Mouse (Mus musculus): ENCODE data around the gene Myo5c. TPM values are rescaled to one million over a fixed set of nuclear protein-coding genes. Genes with fewer than 3 reads are reported as not detected.
A peak's percentile ranks its signal among the peaks of the same experiment; 100 is the strongest.

Myo5c gene
- polyA plus RNA-seq, 1 experiment from 2014 or later, result 0.50 TPM

GRCm38 (mm10) chr9:75221420-75222287, 10.2 kb upstream of the Myo5c start:
- no peak overlapping the region for H3K27ac ChIP-seq
- no peak overlapping the region for H3K4me2 ChIP-seq (replicated peaks)
- no peak overlapping the region for H3K4me3 ChIP-seq (replicated peaks)
- no peaks in the 10 kb centered on the region for H3K9me3 ChIP-seq
- H3K36me3 ChIP-seq, result peaks cover 33% of the 10 kb centered on the region
- ATAC-seq, result peak; percentile 65
- 75% methylated on average over 10 of the region's 10 CpGs for WGBS
- no peaks in the 10 kb centered on the region for H3K27me3 ChIP-seq
- H3K4me1 ChIP-seq (replicated peaks), result no peaks in the 10 kb centered on the region
- no peak overlapping the region for H3K9ac ChIP-seq (replicated peaks)

GRCm38 (mm10) chr9:75232860-75233259, 1.0 kb downstream of the Myo5c start:
- ATAC-seq, result no peak

GRCm38 (mm10) chr9:75234271-75234741, 2.5 kb downstream of the Myo5c start:
- Histone ChIP-seq H3K27me3 (peaks cover 42% of the 10 kb centered on the region), H3K27ac (no peak overlapping the region), H3K9ac (replicated peaks) (no peak overlapping the region), H3K9me3 (no peaks in the 10 kb centered on the region), H3K4me3 (replicated peaks) (no peak overlapping the region), H3K4me2 (replicated peaks) (no peak overlapping the region), H3K36me3 (no peaks in the 10 kb centered on the region), H3K4me1 (replicated peaks) (peaks cover 10% of the 10 kb centered on the region)
- no peak for ATAC-seq
- 42% methylated on average over 7 of the region's 7 CpGs for WGBS

More at GRCm38 (mm10) chr9:75232860-75233259, 1.0 kb downstream of the Myo5c start:
- Histone ChIP-seq H3K27me3 (peaks cover 42% of the 10 kb centered on the region), H3K9me3 (no peaks in the 10 kb centered on the region), H3K36me3 (no peaks in the 10 kb centered on the region), H3K27ac (no peak overlapping the region), H3K9ac (replicated peaks) (no peak overlapping the region), H3K4me1 (replicated peaks) (peaks cover 10% of the 10 kb centered on the region), H3K4me3 (replicated peaks) (no peak overlapping the region), H3K4me2 (replicated peaks) (no peak overlapping the region)
- 18% methylated on average over 5 of the region's 8 CpGs for WGBS

GRCm38 (mm10) chr9:75234983-75235627, 3.3 kb downstream of the Myo5c start:
- H3K4me1 ChIP-seq (replicated peaks), result peaks cover 10% of the 10 kb centered on the region
- H3K9ac ChIP-seq (replicated peaks), result no peak overlapping the region
- no peak overlapping the region for H3K27ac ChIP-seq
- no peak for ATAC-seq
- H3K27me3 ChIP-seq, result peaks cover 42% of the 10 kb centered on the region
- H3K36me3 ChIP-seq, result no peaks in the 10 kb centered on the region
- H3K4me3 ChIP-seq (replicated peaks), result no peak overlapping the region
- H3K4me2 ChIP-seq (replicated peaks), result no peak overlapping the region
- WGBS, result 74% methylated on average over 12 of the region's 12 CpGs
- H3K9me3 ChIP-seq, result no peaks in the 10 kb centered on the region

DNA sequence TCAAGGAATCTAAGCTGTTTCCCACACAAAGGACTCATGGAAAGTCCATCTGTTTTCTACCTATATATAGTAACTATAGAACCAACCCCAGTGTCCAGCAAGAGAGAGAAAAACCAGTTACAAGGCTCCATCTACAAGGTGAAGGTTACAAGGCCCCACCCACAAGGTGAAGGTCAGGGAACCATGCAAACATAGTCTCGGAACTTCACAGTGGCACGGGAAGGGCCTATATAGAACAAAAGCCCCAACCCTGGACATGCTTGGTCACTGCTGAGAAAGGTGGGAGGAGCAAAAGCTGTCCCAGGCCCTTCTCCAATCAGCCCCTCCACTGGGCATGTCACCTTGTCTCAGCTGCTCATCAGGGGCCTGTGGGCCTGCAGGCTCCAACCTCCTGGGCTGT, 3.9 kb downstream of the Myo5c start:
- Histone ChIP-seq H3K9me3 (no peaks in the 10 kb centered on the region), H3K27me3 (peaks cover 41% of the 10 kb centered on the region), H3K9ac (replicated peaks) (no peak overlapping the region), H3K4me2 (replicated peaks) (no peak overlapping the region), H3K27ac (no peak overlapping the region), H3K36me3 (no peaks in the 10 kb centered on the region), H3K4me1 (replicated peaks) (peaks cover 10% of the 10 kb centered on the region), H3K4me3 (replicated peaks) (no peak overlapping the region)
- WGBS, result 52% methylated on average over 2 of the region's 2 CpGs
- no peak for ATAC-seq

- Histone ChIP-seq H3K4me1 (replicated peaks) (peaks cover 9% of the 10 kb centered on the region), H3K27ac (no peak overlapping the region), H3K9me3 (no peaks in the 10 kb centered on the region), H3K4me3 (replicated peaks) (no peak overlapping the region), H3K27me3 (peaks cover 31% of the 10 kb centered on the region), H3K36me3 (no peaks in the 10 kb centered on the region), H3K9ac (replicated peaks) (no peak overlapping the region), H3K4me2 (replicated peaks) (no peak overlapping the region)
- WGBS, result 90% methylated on average over 12 of the region's 12 CpGs
- no peak for ATAC-seq
These were observed 4.8 kb downstream of the Myo5c start for GRCm38 (mm10) chr9:75236416-75237308.

- WGBS, result 89% methylated on average over 3 of the region's 3 CpGs
- no peak for ATAC-seq
These were observed 6.4 kb downstream of the Myo5c start for GRCm38 (mm10) chr9:75238179-75238578.

DNA sequence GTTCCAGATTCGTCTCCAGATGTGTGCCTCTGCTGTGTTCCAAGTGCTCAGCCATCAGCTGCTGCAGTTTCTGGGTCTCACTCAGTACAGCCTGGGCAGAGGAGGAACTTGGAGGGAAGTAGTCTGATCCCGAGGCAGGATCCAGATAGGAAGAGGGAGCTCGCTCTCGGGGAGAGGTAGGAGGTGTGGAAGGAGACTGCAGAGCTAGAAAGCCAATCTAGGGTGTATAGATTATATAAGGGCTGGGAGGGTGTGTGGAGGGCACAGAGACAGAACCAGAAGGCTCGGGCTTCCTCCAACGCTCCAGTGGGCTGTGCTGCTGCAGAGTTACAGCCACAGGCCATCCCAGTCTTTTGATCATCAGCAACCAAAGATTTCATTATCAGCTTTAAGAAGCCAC, 11.2 kb downstream of the Myo5c start:
- Histone ChIP-seq H3K9me3 (no peaks in the 10 kb centered on the region), H3K27me3 (no peaks in the 10 kb centered on the region), H3K27ac (no peak overlapping the region), H3K4me1 (replicated peaks) (peaks cover 7% of the 10 kb centered on the region), H3K4me3 (replicated peaks) (no peak overlapping the region), H3K36me3 (no peaks in the 10 kb centered on the region), H3K4me2 (replicated peaks) (no peak overlapping the region), H3K9ac (replicated peaks) (no peak overlapping the region)
- 78% methylated on average over 6 of the region's 6 CpGs for WGBS
- peak; percentile 24; the same call in 1 of the 2 replicates for ATAC-seq

More at GRCm38 (mm10) chr9:75238179-75238578, 6.4 kb downstream of the Myo5c start:
- no peak overlapping the region for H3K4me3 ChIP-seq (replicated peaks)
- H3K36me3 ChIP-seq, result no peaks in the 10 kb centered on the region
- H3K9me3 ChIP-seq, result no peaks in the 10 kb centered on the region
- no peak overlapping the region for H3K4me2 ChIP-seq (replicated peaks)
- no peak overlapping the region for H3K9ac ChIP-seq (replicated peaks)
- H3K4me1 ChIP-seq (replicated peaks), result no peaks in the 10 kb centered on the region
- no peak overlapping the region for H3K27ac ChIP-seq
- H3K27me3 ChIP-seq, result peaks cover 16% of the 10 kb centered on the region

- WGBS, result 35% methylated on average over 5 of the region's 5 CpGs
- Histone ChIP-seq H3K4me1 (replicated peaks) (peaks cover 7% of the 10 kb centered on the region), H3K27me3 (no peaks in the 10 kb centered on the region), H3K36me3 (no peaks in the 10 kb centered on the region), H3K9me3 (no peaks in the 10 kb centered on the region), H3K4me2 (replicated peaks) (no peak overlapping the region), H3K9ac (replicated peaks) (no peak overlapping the region), H3K27ac (no peak overlapping the region), H3K4me3 (replicated peaks) (no peak overlapping the region)
- ATAC-seq, result peak; percentile 65
These were observed 12.0 kb downstream of the Myo5c start for GRCm38 (mm10) chr9:75243730-75244406.

- Histone ChIP-seq H3K9ac (replicated peaks) (no peak overlapping the region), H3K4me2 (replicated peaks) (no peak overlapping the region), H3K4me1 (replicated peaks) (peaks cover 7% of the 10 kb centered on the region), H3K4me3 (replicated peaks) (no peak overlapping the region), H3K27me3 (no peaks in the 10 kb centered on the region), H3K36me3 (no peaks in the 10 kb centered on the region), H3K27ac (no peak overlapping the region), H3K9me3 (no peaks in the 10 kb centered on the region)
- ATAC-seq, result no peak
- WGBS, result 88% methylated on average over 4 of the region's 4 CpGs
These were observed 12.7 kb downstream of the Myo5c start for GRCm38 (mm10) chr9:75244527-75244926.

All from midbrain, embryonic 13.5 days (tissue).